Mouse (Mus musculus) midbrain, postnatal 0 days (tissue): ENCODE measurements at regions not wholly inside any gene's neighbourhood (a gene's known extent, or its start where the extent isn't known, plus 50 kb on each side); places are given as distances from the start of the nearest gene placed in this dataset.

ENCODE experiments used
- ATAC-seq: fragments of 200-750 bp; cut with Nextera tagmentation; 2 replicates; pipeline ENCODE4 v1.8.0; 2017; ENCODE audit warnings: moderate number of reproducible peaks, mild to moderate bottlenecking, moderate TSS enrichment, moderate library complexity; ENCODE audit not compliant: low FRiP score
- DNase-seq: peaks from one replicate; pipeline ENCODE4 v3.0.0-alpha.2; 2015; ENCODE audit warnings: low spot score
- H3K27ac ChIP-seq: fragments of 300-500 bp; sonication (generic); 2 replicates; pipeline ENCODE4 v1.5.1; 2014; ENCODE audit warnings: low read depth, mild to moderate bottlenecking, low read length, mixed read lengths
- H3K27me3 ChIP-seq: fragments of 300-500 bp; sonication (generic); 2 replicates; pipeline ENCODE4 v1.6.1; 2014; ENCODE audit warnings: low read length, control low read depth, mixed read lengths; ENCODE audit not compliant: insufficient read depth
- H3K36me3 ChIP-seq: fragments of 300-500 bp; sonication (generic); 2 replicates; pipeline ENCODE4 v1.6.1; 2014; ENCODE audit warnings: low read length, control low read depth, mixed read lengths; ENCODE audit not compliant: insufficient read depth
- H3K4me1 ChIP-seq: fragments of 300-500 bp; sonication (generic); 2 replicates; pipeline ENCODE4 v1.6.1; 2014; ENCODE audit warnings: mild to moderate bottlenecking, control low read depth, antibody characterized with exemption, low read length, mixed read lengths; ENCODE audit not compliant: insufficient read depth
- H3K4me2 ChIP-seq: fragments of 300-500 bp; sonication (generic); 2 replicates; pipeline ENCODE4 v1.6.1; 2014; ENCODE audit warnings: low read depth, mild to moderate bottlenecking, low read length, mixed read lengths; ENCODE audit not compliant: poor library complexity, severe bottlenecking
- H3K4me3 ChIP-seq: fragments of 300-500 bp; sonication (generic); 2 replicates; pipeline ENCODE4 v1.5.1; 2014; ENCODE audit warnings: low read depth, mild to moderate bottlenecking, low read length, moderate library complexity
- H3K9ac ChIP-seq: fragments of 300-500 bp; sonication (generic); replicated peaks from 2 replicates; pipeline ENCODE4 v1.6.1; 2014; ENCODE audit warnings: mild to moderate bottlenecking, low read length, moderate library complexity, mixed read lengths; ENCODE audit not compliant: poor library complexity, severe bottlenecking
- H3K9me3 ChIP-seq: fragments of 300-500 bp; sonication (generic); 2 replicates; pipeline ENCODE4 v1.6.1; 2016; ENCODE audit warnings: low read length, control low read depth
- CTCF ChIP-seq: IDR thresholded peaks from 2 replicates; pipeline ENCODE4 v1.5.1; 2016; ENCODE audit warnings: antibody characterized with exemption, mild to moderate bottlenecking
- WGBS: fragments of 180-500 bp; shearing (Covaris S2); extraction: QIAGEN DNeasy Blood & Tissue Kit; methylation state at CpG from one replicate; pipeline ENCODE4 v1.1.7; 2014; 5-methylcytosine and 5-hydroxymethylcytosine counted together

DNA sequence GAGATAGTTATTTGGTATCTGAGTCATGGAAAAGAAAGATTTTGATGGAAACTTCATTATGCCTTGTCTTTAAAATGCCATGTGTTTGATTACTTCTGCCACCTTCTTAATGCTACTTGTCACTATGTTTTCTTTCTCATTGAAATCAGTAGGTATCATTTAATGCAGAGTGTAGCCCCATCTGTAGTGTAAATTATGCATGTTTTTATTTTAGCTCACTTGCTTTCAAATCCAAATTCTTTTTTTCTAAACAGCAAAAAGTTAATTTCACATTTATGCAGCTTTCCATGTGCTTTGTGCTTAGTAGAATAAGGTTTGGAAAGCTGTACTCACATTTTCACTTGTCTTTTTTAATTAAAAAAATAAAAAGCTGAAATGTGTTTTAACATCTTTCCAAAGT, 748.0 kb upstream of the Epha7 start:
- Histone ChIP-seq H3K9me3 (no peaks in the 10 kb centered on the region), H3K4me1 (no peaks in the 10 kb centered on the region), H3K36me3 (no peaks in the 10 kb centered on the region), H3K27ac (no peak overlapping the region), H3K9ac (no peak overlapping the region), H3K27me3 (no peaks in the 10 kb centered on the region), H3K4me2 (no peak overlapping the region), H3K4me3 (no peak overlapping the region)
- no peak for DNase-seq
- TF ChIP-seq CTCF, result no peak
- ATAC-seq, result no peak

DNA sequence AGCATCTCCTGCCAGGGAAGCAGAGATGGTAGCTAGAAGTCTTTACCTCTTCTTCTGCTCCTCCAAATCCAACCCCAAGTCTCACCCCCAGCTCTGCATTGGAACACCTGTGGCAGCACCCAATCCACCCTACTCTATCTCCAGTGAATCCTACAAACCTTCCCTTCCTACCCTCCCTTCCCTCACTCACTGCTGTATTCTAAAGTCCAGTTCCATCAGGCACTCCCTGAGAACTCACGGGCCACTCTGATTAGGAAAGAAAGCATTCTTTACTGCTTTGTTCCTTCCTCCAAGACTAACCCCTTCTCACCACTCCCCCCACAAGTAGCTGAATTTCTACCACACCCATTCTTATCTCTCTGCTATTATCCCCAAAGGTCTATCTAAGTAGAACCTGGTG, 747.1 kb upstream of the Epha7 start:
- Histone ChIP-seq H3K9ac (no peak overlapping the region), H3K36me3 (no peaks in the 10 kb centered on the region), H3K27ac (no peak overlapping the region), H3K4me2 (no peak overlapping the region), H3K9me3 (no peaks in the 10 kb centered on the region), H3K27me3 (no peaks in the 10 kb centered on the region), H3K4me3 (no peak overlapping the region), H3K4me1 (no peaks in the 10 kb centered on the region)
- WGBS, result 72% methylated on average over 1 of the region's 1 CpGs
- DNase-seq, result no peak
- no peak for ATAC-seq
- TF ChIP-seq CTCF, result no peak

DNA sequence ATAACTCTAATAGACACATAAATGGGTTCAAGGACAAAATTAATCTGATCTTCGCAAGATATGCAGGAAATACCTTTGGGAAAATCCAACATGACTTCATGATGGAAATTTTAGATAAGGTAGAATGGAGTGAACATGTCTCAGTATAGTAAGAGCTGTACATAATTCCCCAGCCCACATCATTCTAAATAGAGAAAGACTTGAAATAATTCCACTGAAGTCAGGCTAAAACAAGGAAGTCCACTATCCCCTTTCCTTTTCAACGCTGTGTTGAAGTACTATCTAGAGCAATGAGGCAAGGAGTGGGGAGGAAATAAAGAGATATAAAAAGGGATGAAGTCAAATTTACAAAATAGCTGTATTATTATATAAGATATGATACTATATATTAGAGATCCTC, 733.9 kb upstream of the Epha7 start:
- Histone ChIP-seq H3K9me3 (no peaks in the 10 kb centered on the region), H3K4me2 (no peak overlapping the region), H3K4me1 (no peaks in the 10 kb centered on the region), H3K27me3 (no peaks in the 10 kb centered on the region), H3K27ac (no peak overlapping the region), H3K9ac (no peak overlapping the region), H3K4me3 (no peak overlapping the region), H3K36me3 (no peaks in the 10 kb centered on the region)
- no peak for ATAC-seq
- no peak for TF ChIP-seq CTCF
- WGBS, result 81% methylated on average over 2 of the region's 2 CpGs
- no peak for DNase-seq

DNA sequence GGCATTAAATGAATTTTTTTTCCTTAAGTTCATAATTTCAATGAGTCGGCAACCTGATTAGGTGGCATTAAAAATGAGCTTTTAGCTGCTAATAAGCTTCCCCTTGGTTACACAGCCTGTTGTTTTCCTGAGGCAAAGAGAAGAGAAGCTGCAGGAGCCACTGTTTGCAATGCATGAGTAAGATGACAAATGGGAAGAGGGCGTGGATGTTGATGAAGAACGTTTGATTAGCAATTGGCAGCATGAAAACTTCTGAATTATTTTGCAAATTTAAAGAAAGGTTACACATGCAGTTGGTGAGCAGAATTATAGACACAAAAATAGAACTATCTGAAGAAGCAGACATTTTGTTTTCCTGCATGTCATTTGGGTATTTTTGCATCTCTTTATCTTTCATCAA, 720.1 kb upstream of the Epha7 start:
- Histone ChIP-seq H3K9me3 (no peaks in the 10 kb centered on the region), H3K4me1 (no peaks in the 10 kb centered on the region), H3K4me2 (no peak overlapping the region), H3K36me3 (no peaks in the 10 kb centered on the region), H3K27me3 (no peaks in the 10 kb centered on the region), H3K27ac (no peak overlapping the region), H3K9ac (no peak overlapping the region), H3K4me3 (no peak overlapping the region)
- no peak for TF ChIP-seq CTCF
- 51% methylated on average over 3 of the region's 3 CpGs for WGBS
- no peak for ATAC-seq
- no peak for DNase-seq

DNA sequence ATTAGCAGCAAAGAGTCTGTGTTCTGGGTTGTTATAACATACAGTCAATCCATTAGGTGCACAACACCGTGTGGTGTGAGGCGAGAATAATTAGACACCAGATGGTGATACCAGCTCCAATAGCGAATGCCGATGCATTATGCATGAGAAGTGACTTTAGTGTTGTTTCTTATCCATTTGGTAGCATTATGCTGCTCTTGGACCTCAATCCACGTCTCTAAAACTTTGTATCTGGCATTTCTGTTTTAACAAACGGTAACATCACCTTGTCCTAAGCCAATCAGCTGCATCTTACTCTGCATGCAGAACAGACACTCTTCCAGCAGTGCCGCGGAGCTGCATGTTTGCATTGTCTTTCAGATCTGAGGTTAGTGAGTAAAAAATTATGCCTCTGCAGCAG, 669.8 kb upstream of the Epha7 start:
- no peaks in the 10 kb centered on the region for H3K4me1 ChIP-seq
- H3K36me3 ChIP-seq, result no peaks in the 10 kb centered on the region
- WGBS, result 34% methylated on average over 8 of the region's 8 CpGs
- no peak for TF ChIP-seq CTCF
- H3K27ac ChIP-seq, result no peak overlapping the region
- no peaks in the 10 kb centered on the region for H3K9me3 ChIP-seq
- H3K27me3 ChIP-seq, result no peaks in the 10 kb centered on the region
- H3K9ac ChIP-seq, result no peak overlapping the region
- H3K4me2 ChIP-seq, result peak overlapping the region; percentile 41
- H3K4me3 ChIP-seq, result peak overlapping the region; percentile 20
- ATAC-seq, result peak; percentile 82; the same call in 1 of the 2 replicates
- peak; percentile 53 for DNase-seq

DNA sequence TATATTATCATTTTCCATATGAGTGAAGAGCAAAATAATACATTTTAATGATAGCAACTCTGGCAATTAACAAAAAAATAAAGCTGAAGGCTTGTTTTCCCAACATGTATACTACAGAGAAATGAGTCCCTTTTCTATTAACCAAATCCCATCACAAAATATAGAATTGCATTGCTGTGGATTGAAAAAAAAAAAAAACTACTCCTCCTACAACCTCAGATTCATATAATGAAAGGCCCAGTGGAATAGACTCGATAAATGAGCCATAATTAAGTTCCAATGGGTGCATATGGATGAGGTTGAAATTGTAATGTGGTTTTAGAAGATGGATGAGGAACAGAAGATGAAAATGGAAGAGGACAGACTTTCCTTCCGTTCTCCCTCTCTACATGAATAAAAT, 657.8 kb upstream of the Epha7 start:
- ATAC-seq (no peak), DNase-seq (no peak)
- H3K27ac ChIP-seq, result no peak overlapping the region
- no peak for TF ChIP-seq CTCF
- 69% methylated on average over 2 of the region's 2 CpGs for WGBS
- H3K9ac ChIP-seq, result no peak overlapping the region
- H3K36me3 ChIP-seq, result no peaks in the 10 kb centered on the region
- no peak overlapping the region for H3K4me3 ChIP-seq
- H3K4me2 ChIP-seq, result no peak overlapping the region
- no peaks in the 10 kb centered on the region for H3K9me3 ChIP-seq
- no peaks in the 10 kb centered on the region for H3K4me1 ChIP-seq
- H3K27me3 ChIP-seq, result no peaks in the 10 kb centered on the region

DNA sequence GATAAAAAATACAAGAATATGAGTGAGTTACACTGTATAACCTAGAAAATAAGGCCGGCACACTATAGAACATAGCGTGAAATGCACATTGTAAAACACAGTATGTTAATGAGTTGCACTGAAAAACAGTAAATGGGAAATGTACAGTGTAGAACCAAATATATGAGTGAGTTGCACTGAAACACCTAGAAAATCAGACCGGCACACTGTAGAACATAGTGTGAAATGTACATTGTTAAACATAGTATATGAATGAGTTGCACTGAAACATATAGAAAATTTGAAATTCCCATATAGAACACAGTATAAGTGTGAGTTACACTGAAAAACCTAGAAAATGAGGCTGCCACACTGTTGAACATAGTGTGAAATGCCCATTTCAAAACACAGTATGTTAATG, 636.2 kb upstream of the Epha7 start:
- H3K4me3 ChIP-seq, result no peak overlapping the region
- WGBS, result 82% methylated on average over 3 of the region's 3 CpGs

More for the DNA sequence above, 636.2 kb upstream of the Epha7 start:
- Histone ChIP-seq H3K27me3 (no peaks in the 10 kb centered on the region), H3K4me1 (no peaks in the 10 kb centered on the region), H3K4me2 (no peak overlapping the region), H3K9ac (no peak overlapping the region), H3K36me3 (no peaks in the 10 kb centered on the region), H3K9me3 (no peaks in the 10 kb centered on the region), H3K27ac (no peak overlapping the region)
- ATAC-seq, result peak; percentile 100
- peak; percentile 89 for DNase-seq
- no peak for TF ChIP-seq CTCF
